Mouse (Mus musculus) ES-E14 (cell line): Measurements from ENCODE around the gene Inpp5d. TPM values are rescaled to one million over a fixed set of nuclear protein-coding genes. Genes with fewer than 3 reads are reported as not detected.

ENCODE experiments used
- DNase-seq: peaks from one replicate; pipeline ENCODE4 v3.0.0-alpha.2; 2013; ENCODE audit warnings: low read depth, low spot score
- H3K27ac ChIP-seq: 2 replicates; pipeline ENCODE4 v1.5.1; 2012; ENCODE audit warnings: low read depth, mild to moderate bottlenecking, low read length, moderate library complexity, mixed read lengths; ENCODE audit not compliant: poor library complexity, insufficient read depth, severe bottlenecking
- H3K36me3 ChIP-seq: 2 replicates; pipeline ENCODE4 v1.6.1; 2012; ENCODE audit warnings: mild to moderate bottlenecking, low read length, moderate library complexity, mixed read lengths; ENCODE audit not compliant: control insufficient read depth, poor library complexity, insufficient read depth, severe bottlenecking
- H3K4me1 ChIP-seq, 2 experiments: fragments of 150-350 bp in 1 of 2; sonication (generic) in 1 of 2; 2 replicates each; pipeline ENCODE4 v1.6.1; 2012; ENCODE audit warnings: low read length in 2 of 2, mild to moderate bottlenecking in 1 of 2, mixed read lengths in 1 of 2; ENCODE audit not compliant: control insufficient read depth in 2 of 2, insufficient read depth in 2 of 2, poor library complexity in 1 of 2
- H3K4me3 ChIP-seq, 2 experiments: fragments of 150-350 bp in 1 of 2; sonication (generic) in 1 of 2; 2 replicates each; pipeline ENCODE4 v1.5.1; 2012; ENCODE audit warnings: low read length in 2 of 2, low read depth in 1 of 2, mild to moderate bottlenecking in 1 of 2, mixed read lengths in 1 of 2; ENCODE audit not compliant: insufficient read depth in 1 of 2, poor library complexity in 1 of 2, severe bottlenecking in 1 of 2
- H3K9ac ChIP-seq: 2 replicates; pipeline ENCODE4 v1.6.1; 2012; ENCODE audit warnings: low read depth, mild to moderate bottlenecking, low read length, mixed read lengths; ENCODE audit not compliant: poor library complexity, insufficient read depth, severe bottlenecking
- H3K9me3 ChIP-seq: fragments of 150-350 bp; sonication (generic); 2 replicates; pipeline ENCODE4 v1.6.1; 2012; ENCODE audit warnings: low read depth, mild to moderate bottlenecking, low read length; ENCODE audit not compliant: control insufficient read depth, insufficient read depth
- CHD2 ChIP-seq: IDR thresholded peaks from 2 replicates; pipeline ENCODE4 v1.6.1; 2014; ENCODE audit warnings: mild to moderate bottlenecking, low read depth, low read length, inconsistent platforms
- HCFC1 ChIP-seq: IDR thresholded peaks from 2 replicates; pipeline ENCODE4 v1.6.1; 2012; ENCODE audit warnings: low read length, inconsistent platforms, borderline replicate concordance; ENCODE audit not compliant: insufficient read depth
- MAFK ChIP-seq: IDR thresholded peaks from 2 replicates; pipeline ENCODE4 v1.6.1; 2014; ENCODE audit warnings: mild to moderate bottlenecking, low read depth, low read length, inconsistent platforms; ENCODE audit not compliant: insufficient read depth
- ZC3H11A ChIP-seq: IDR thresholded peaks from 2 replicates; pipeline ENCODE4 v1.6.1; 2012; ENCODE audit warnings: low read depth, mild to moderate bottlenecking, inconsistent platforms, low read length, borderline replicate concordance
- ZNF384 ChIP-seq: IDR thresholded peaks from 2 replicates; pipeline ENCODE4 v1.6.1; 2012; ENCODE audit warnings: low read depth, low read length, inconsistent platforms
- in situ Hi-C, 2 experiments: fragments of 600-800 bp; cut with MboI; formaldehyde crosslinking; loops; one replicate each; pipeline ENCODE4 v1.15.1; 2025; ENCODE audit warnings: low sequenced_read_pairs in 2 of 2, inconsistent platforms in 1 of 2; ENCODE audit not compliant: unreplicated experiment in 2 of 2
- total RNA-seq: library from RNA; depleted of rRNA; stranded (reverse); fragments of 300-350 nt; gene quantifications from 2 replicates; pipeline ENCODE4 v1.2.3, GENCODE M21; 2012

The Inpp5d gene
- total RNA-seq, 1 experiment = 39.5 TPM

DNA sequence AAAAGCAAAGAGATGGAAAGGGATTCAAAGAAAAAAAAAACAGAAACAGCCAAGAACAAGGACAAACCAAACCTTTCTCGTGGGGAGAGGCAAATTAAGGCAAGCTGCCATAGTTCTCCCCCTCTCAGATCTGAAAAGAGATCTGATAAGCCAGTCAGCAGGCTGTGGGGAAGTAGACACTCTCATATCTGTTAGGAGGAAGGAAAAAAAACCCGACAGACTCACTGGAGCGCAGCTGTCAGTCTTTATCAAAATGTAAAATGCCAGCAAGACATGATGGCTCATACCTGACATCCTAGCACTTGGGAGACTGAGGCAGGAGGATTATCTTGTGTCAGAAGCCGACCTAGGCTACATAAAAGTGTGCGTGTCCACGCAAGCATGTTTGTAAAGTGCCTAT lies 12.1 kb downstream of the Inpp5d start:
- Histone ChIP-seq H3K36me3 (no peaks in the 10 kb centered on the region), H3K4me1 (peaks cover 0 to 4% of the 10 kb centered on the region in 2 experiments; a peak in 1 of 4 replicates), H3K27ac (no peak overlapping the region), H3K9ac (no peak overlapping the region), H3K9me3 (no peaks in the 10 kb centered on the region), H3K4me3 (no peak overlapping the region)
- no peak for DNase-seq
- in situ Hi-C loops = no loop called here
- TF ChIP-seq HCFC1 (no peak), ZNF384 (no peak), CHD2 (no peak), ZC3H11A (no peak), MAFK (no peak)

- no peak for TF ChIP-seq HCFC1
- peak; percentile 81 for TF ChIP-seq ZNF384
- Histone ChIP-seq H3K9ac (no peak overlapping the region), H3K4me1 (peaks cover 0 to 9% of the 10 kb centered on the region in 2 experiments; a peak in 1 of 4 replicates), H3K9me3 (no peaks in the 10 kb centered on the region), H3K27ac (no peak overlapping the region), H3K36me3 (no peaks in the 10 kb centered on the region), H3K4me3 (peak overlapping the region in 1 of 2 experiments; percentile 2; a peak in 1 of 4 replicates)
- in situ Hi-C loops = no loop called here
- DNase-seq = no peak
These were observed 16.6 kb downstream of the Inpp5d start for GRCm38 (mm10) chr1:87636716-87637117.

DNA sequence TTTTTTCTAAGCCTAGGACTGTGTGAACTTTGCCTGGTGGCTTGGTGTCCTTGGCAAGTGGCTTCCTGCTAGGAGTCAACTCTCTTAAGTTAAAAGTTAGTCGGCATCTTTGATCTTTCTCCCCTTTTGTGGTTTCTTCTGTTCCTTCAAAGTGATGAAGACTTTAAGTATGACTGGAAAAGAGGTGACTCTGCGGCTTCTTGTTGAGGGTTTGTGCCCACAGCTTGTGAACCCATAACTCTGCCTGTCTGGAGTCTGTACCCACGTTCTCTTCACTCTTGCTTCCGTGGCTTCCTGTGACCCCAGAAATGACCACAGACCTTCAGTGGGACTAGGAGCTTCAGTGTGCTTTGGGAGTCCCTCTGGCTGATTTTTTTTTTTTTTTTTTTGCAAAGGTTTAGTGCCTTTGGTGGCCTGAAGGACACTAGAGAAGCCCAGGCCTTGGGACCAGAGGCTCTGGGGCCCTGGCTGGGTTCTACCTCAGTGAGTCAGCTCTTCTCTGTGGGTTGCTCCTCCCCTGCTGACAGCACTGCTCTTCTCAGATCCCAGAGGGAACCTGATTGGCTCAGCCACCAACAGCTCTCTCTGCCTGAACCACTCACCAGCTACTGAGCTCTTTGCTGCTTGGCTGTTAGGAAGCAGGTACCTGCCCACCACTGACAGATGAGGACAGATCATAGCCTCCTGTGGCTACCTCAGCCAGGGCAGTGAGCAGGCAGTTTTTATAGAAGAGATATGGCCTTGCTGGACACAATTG lies 17.2 kb downstream of the Inpp5d start:
- Histone ChIP-seq H3K36me3 (no peaks in the 10 kb centered on the region), H3K4me3 (no peak overlapping the region), H3K9ac (no peak overlapping the region), H3K27ac (no peak overlapping the region), H3K4me1 (peaks cover 0 to 9% of the 10 kb centered on the region in 2 experiments; a peak in 1 of 4 replicates), H3K9me3 (no peaks in the 10 kb centered on the region)
- TF ChIP-seq CHD2 (peak; percentile 47; the same call in 1 of the 2 replicates), HCFC1 (no peak), ZC3H11A (no peak), MAFK (peak; percentile 50; the same call in 1 of the 2 replicates)
- in situ Hi-C loops = no loop called here
- no peak for DNase-seq

GRCm38 (mm10) chr1:87637878-87638600 lies 17.9 kb downstream of the Inpp5d start:
- Histone ChIP-seq H3K4me3 (no peak overlapping the region), H3K36me3 (no peaks in the 10 kb centered on the region), H3K9ac (no peak overlapping the region), H3K4me1 (peaks cover 0 to 9% of the 10 kb centered on the region in 2 experiments; a peak in 1 of 4 replicates), H3K27ac (no peak overlapping the region), H3K9me3 (no peaks in the 10 kb centered on the region)
- TF ChIP-seq ZNF384 (no peak), MAFK (no peak), ZC3H11A (no peak), HCFC1 (no peak), CHD2 (no peak)
- no peak for DNase-seq
- in situ Hi-C loops = no loop called here
